Mouse (Mus musculus): ENCODE data around the gene Cd247.

- TF ChIP-seq POLR2A (IDR thresholded peaks at IDR 0.05; ENCODE audit: insufficient read length, low read depth), result no peak
- no peak for TF ChIP-seq MAX (IDR thresholded peaks at IDR 0.05; ENCODE audit: low read depth)
- no peak for TF ChIP-seq MYOG (IDR thresholded peaks at IDR 0.05; ENCODE audit: control insufficient read depth in 1 of 3, insufficient read depth in 1 of 3, insufficient read length in 2 of 3, low read depth in 2 of 3)
Observed at GRCm38 (mm10) chr1:165741989-165742388, 46.5 kb upstream of the Cd247 start.
